Mouse (Mus musculus): ENCODE measurements around the gene Dhps. TPM values are rescaled to one million over a fixed set of nuclear protein-coding genes. Genes with fewer than 3 reads are reported as not detected.
"Not testable (repeated sequence)": the region's sequence is repeated elsewhere in the genome, so short reads cannot be mapped to it uniquely, and the experiment has no call there.

The Dhps gene
- polyA plus RNA-seq, 1 experiment from 2014 or later: 69.4 TPM

DNA sequence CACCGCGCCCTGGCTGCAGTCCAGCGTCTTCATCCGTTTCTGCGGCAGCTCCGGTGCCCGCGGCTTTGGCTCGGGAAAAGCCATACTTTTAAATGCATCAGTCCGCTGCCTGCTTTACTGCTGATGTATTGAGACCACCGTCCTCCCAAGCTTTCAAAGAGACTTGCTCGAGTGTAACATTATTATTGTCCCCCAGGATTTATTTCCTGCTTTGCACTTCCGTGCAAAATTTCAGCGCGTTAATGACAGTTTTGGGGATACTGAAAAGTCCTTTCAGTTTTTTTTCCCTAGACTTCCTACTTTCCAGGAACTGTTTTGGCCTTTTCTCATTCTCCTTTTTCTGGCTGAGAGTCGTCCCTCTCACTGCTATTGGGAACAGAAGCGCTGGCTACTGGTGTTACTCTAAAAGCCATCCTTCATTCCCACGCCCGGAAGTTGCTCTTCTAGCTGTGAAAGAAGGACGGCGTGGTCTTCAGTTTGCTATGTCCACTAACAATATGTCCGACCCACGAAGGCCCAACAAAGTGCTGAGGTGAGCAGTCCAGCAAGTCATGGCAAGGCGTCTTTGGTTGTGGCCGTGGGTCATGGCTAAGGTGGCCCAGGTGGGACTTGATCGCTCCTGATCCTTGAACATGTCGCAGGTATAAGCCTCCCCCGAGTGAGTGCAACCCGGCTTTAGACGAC lies 9.1 kb downstream of the Dhps start, which contains the start of gene Wdr83os:
Gene Wdr83os (plus strand): TSS at position 209 of the 684 bp plus-strand sequence.
- Histone ChIP-seq H3K4me1 (ENCODE audit: control insufficient read depth, insufficient read depth, low read length) (peaks cover 12% of the 10 kb centered on the region; the same call in 1 of the 2 replicates), H3K27ac (replicated peaks; ENCODE audit: low read depth, low read length) (no peak within 1 kb of the TSS; the same call in 1 of the 2 replicates), H3K9me3 (ENCODE audit: control insufficient read depth, low read length) (no peaks in the 10 kb centered on the region), H3K9ac (ENCODE audit: low read length) (peak within 1 kb of the TSS; percentile 83), H3K36me3 (ENCODE audit: control insufficient read depth, insufficient read depth, low read length) (peaks cover 4% of the 10 kb centered on the region), H3K4me3 (ENCODE audit: low read depth, low read length) (peak within 1 kb of the TSS; percentile 82), H3K4me2 (ENCODE audit: low read depth, severe bottlenecking) (peak within 1 kb of the TSS; percentile 75), H3K27me3 (ENCODE audit: control insufficient read depth, insufficient read depth, low read length) (no peaks in the 10 kb centered on the region)
- ATAC-seq (ENCODE audit: insufficient number of reproducible peaks, low FRiP score, low TSS enrichment, low read depth): peak; percentile 2; the same call in 1 of the 2 replicates
- WGBS: under 1% methylated on average over 30 of the region's 30 CpGs
- peak; percentile 75 for DNase-seq (ENCODE audit: low spot score)

- Histone ChIP-seq H3K4me2 (ENCODE audit: low read depth, severe bottlenecking) (peak within 1 kb of the TSS; percentile 75), H3K27ac (replicated peaks; ENCODE audit: low read depth, low read length) (no peak within 1 kb of the TSS; the same call in 1 of the 2 replicates), H3K27me3 (ENCODE audit: control insufficient read depth, insufficient read depth, low read length) (no peaks in the 10 kb centered on the region), H3K4me3 (ENCODE audit: low read depth, low read length) (peak within 1 kb of the TSS; percentile 82), H3K36me3 (ENCODE audit: control insufficient read depth, insufficient read depth, low read length) (peaks cover 3% of the 10 kb centered on the region), H3K9me3 (ENCODE audit: control insufficient read depth, low read length) (no peaks in the 10 kb centered on the region), H3K9ac (ENCODE audit: low read length) (peak within 1 kb of the TSS; percentile 83), H3K4me1 (ENCODE audit: control insufficient read depth, insufficient read depth, low read length) (peaks cover 12% of the 10 kb centered on the region; the same call in 1 of the 2 replicates)
- under 1% methylated on average over 9 of the region's 9 CpGs for WGBS
- ATAC-seq (ENCODE audit: insufficient number of reproducible peaks, low FRiP score, low TSS enrichment, low read depth): peak; percentile 76
- DNase-seq (ENCODE audit: low spot score): peak; percentile 70
Measured at GRCm38 (mm10) chr8:85081216-85081555, 9.6 kb downstream of the Dhps start, which contains the start of gene Wdr83. Wdr83 (minus strand) TSS chr8:85081306.

GRCm38 (mm10) chr8:85082169-85082568 lies 10.6 kb downstream of the Dhps start:
- H3K27me3 ChIP-seq (ENCODE audit: control insufficient read depth, insufficient read depth, low read length); H3K36me3 ChIP-seq (ENCODE audit: control insufficient read depth, insufficient read depth, low read length); H3K9me3 ChIP-seq (ENCODE audit: control insufficient read depth, low read length); H3K4me3 ChIP-seq (ENCODE audit: low read depth, low read length); DNase-seq (ENCODE audit: low spot score); H3K27ac ChIP-seq (replicated peaks; ENCODE audit: low read depth, low read length); H3K4me2 ChIP-seq (ENCODE audit: low read depth, severe bottlenecking); H3K9ac ChIP-seq (ENCODE audit: low read length); ATAC-seq (ENCODE audit: insufficient number of reproducible peaks, low FRiP score, low TSS enrichment, low read depth): not testable (repeated sequence)
- WGBS: 92% methylated on average over 4 of the region's 4 CpGs
- H3K4me1 ChIP-seq (ENCODE audit: control insufficient read depth, insufficient read depth, low read length): peaks cover 12% of the 10 kb centered on the region; the same call in 1 of the 2 replicates

DNA sequence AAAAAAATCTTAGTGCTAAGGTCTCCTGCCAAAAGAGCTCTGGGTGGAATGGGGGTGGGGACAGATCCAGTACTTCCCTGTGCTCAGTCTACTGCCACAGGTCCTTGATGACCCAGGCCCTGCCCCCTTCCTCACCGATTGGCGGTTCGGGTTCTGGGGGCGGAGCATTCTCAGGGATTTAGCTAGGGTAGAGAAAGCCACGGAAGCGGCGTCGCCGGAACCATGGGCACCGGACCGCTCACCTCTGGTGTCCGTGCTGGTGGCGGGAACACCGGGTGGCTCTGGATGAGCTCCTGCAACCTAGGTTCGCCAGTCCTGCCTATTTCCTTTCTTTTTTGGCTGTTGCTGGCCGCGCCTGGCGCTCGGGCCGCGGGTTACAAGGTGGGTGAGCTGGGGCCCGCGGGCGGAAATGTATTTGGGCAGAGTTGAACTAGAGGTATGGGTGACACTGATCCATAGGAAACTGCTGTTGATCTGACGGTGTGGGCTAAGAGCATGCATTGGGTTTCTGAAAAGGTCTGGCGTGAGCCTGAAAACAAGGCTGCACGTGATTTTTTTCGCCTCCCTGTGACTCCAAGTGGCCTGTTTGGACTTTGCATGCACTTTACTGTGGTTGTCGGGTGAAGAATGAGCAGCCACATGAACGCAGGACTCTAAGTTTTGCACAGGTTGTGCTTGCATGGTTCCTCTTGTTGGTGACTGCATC lies 11.7 kb downstream of the Dhps start, which contains the start of gene Man2b1:
Gene Man2b1 (plus strand): TSS at position 163 of the 706 bp plus-strand sequence.
- Histone ChIP-seq H3K4me1 (ENCODE audit: control insufficient read depth, insufficient read depth, low read length) (peaks cover 12% of the 10 kb centered on the region; the same call in 1 of the 2 replicates), H3K9me3 (ENCODE audit: control insufficient read depth, low read length) (no peaks in the 10 kb centered on the region), H3K4me2 (ENCODE audit: low read depth, severe bottlenecking) (peak within 1 kb of the TSS; percentile 66), H3K4me3 (ENCODE audit: low read depth, low read length) (peak within 1 kb of the TSS; percentile 55), H3K27ac (replicated peaks; ENCODE audit: low read depth, low read length) (no peak within 1 kb of the TSS), H3K9ac (ENCODE audit: low read length) (peak within 1 kb of the TSS; percentile 72), H3K36me3 (ENCODE audit: control insufficient read depth, insufficient read depth, low read length) (peaks cover 3% of the 10 kb centered on the region), H3K27me3 (ENCODE audit: control insufficient read depth, insufficient read depth, low read length) (no peaks in the 10 kb centered on the region)
- DNase-seq (ENCODE audit: low spot score) (peak; percentile 83), ATAC-seq (ENCODE audit: insufficient number of reproducible peaks, low FRiP score, low TSS enrichment, low read depth) (peak; percentile 84)
- under 1% methylated on average over 30 of the region's 30 CpGs for WGBS

GRCm38 (mm10) chr8:85084633-85085032 lies 13.1 kb downstream of the Dhps start:
- H3K27ac ChIP-seq (replicated peaks; ENCODE audit: low read depth, low read length): no peak overlapping the region
- H3K4me2 ChIP-seq (ENCODE audit: low read depth, severe bottlenecking): no peak overlapping the region
- H3K36me3 ChIP-seq (ENCODE audit: control insufficient read depth, insufficient read depth, low read length): peaks cover 5% of the 10 kb centered on the region
- H3K4me1 ChIP-seq (ENCODE audit: control insufficient read depth, insufficient read depth, low read length): peaks cover 12% of the 10 kb centered on the region; the same call in 1 of the 2 replicates
- 84% methylated on average over 8 of the region's 8 CpGs for WGBS
- ATAC-seq (ENCODE audit: insufficient number of reproducible peaks, low FRiP score, low TSS enrichment, low read depth): no peak
- no peak overlapping the region for H3K4me3 ChIP-seq (ENCODE audit: low read depth, low read length)
- H3K9ac ChIP-seq (ENCODE audit: low read length): no peak overlapping the region
- no peak for DNase-seq (ENCODE audit: low spot score)
- H3K9me3 ChIP-seq (ENCODE audit: control insufficient read depth, low read length): no peaks in the 10 kb centered on the region
- H3K27me3 ChIP-seq (ENCODE audit: control insufficient read depth, insufficient read depth, low read length): no peaks in the 10 kb centered on the region

DNA sequence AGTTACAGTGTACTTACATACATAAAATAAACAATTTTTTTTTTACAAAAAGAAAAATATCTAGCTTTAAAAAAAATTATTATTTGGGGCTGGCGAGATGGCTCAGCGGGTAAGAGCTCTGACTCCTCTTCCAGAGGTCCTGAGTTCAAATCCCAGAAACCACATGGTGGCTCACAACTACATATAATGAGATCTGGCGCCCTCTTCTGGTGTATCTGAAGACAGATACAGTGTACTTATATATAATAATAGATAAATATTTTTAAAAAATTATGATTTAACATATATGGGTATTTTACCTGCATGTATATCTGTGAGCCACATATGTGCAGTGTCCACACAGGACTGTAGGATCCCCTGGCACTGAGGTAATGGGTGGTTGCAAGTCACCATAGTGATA lies 14.7 kb downstream of the Dhps start:
- WGBS: 79% methylated on average over 3 of the region's 3 CpGs
- ATAC-seq (ENCODE audit: insufficient number of reproducible peaks, low FRiP score, low TSS enrichment, low read depth) (no peak), DNase-seq (ENCODE audit: low spot score) (no peak)
- no peak overlapping the region for H3K27ac ChIP-seq (replicated peaks; ENCODE audit: low read depth, low read length)
- H3K9me3 ChIP-seq (ENCODE audit: control insufficient read depth, low read length): no peaks in the 10 kb centered on the region
- H3K36me3 ChIP-seq (ENCODE audit: control insufficient read depth, insufficient read depth, low read length): peaks cover 6% of the 10 kb centered on the region
- H3K4me2 ChIP-seq (ENCODE audit: low read depth, severe bottlenecking): no peak overlapping the region
- no peak overlapping the region for H3K4me3 ChIP-seq (ENCODE audit: low read depth, low read length)
- H3K9ac ChIP-seq (ENCODE audit: low read length): no peak overlapping the region
- H3K27me3 ChIP-seq (ENCODE audit: control insufficient read depth, insufficient read depth, low read length): no peaks in the 10 kb centered on the region
- peaks cover 9% of the 10 kb centered on the region; the same call in 1 of the 2 replicates for H3K4me1 ChIP-seq (ENCODE audit: control insufficient read depth, insufficient read depth, low read length)

- H3K27ac ChIP-seq (replicated peaks; ENCODE audit: low read depth, low read length): no peak overlapping the region
- H3K9ac ChIP-seq (ENCODE audit: low read length): no peak overlapping the region
- H3K4me1 ChIP-seq (ENCODE audit: control insufficient read depth, insufficient read depth, low read length): peaks cover 2% of the 10 kb centered on the region; the same call in 1 of the 2 replicates
- DNase-seq (ENCODE audit: low spot score): no peak
- peaks cover 10% of the 10 kb centered on the region for H3K36me3 ChIP-seq (ENCODE audit: control insufficient read depth, insufficient read depth, low read length)
- H3K4me2 ChIP-seq (ENCODE audit: low read depth, severe bottlenecking): no peak overlapping the region
- H3K9me3 ChIP-seq (ENCODE audit: control insufficient read depth, low read length): no peaks in the 10 kb centered on the region
- ATAC-seq (ENCODE audit: insufficient number of reproducible peaks, low FRiP score, low TSS enrichment, low read depth): no peak
- 85% methylated on average over 2 of the region's 2 CpGs for WGBS
- no peak overlapping the region for H3K4me3 ChIP-seq (ENCODE audit: low read depth, low read length)
- H3K27me3 ChIP-seq (ENCODE audit: control insufficient read depth, insufficient read depth, low read length): no peaks in the 10 kb centered on the region
Measured at GRCm38 (mm10) chr8:85088771-85089170, 17.2 kb downstream of the Dhps start.

- H3K9me3 ChIP-seq (ENCODE audit: control insufficient read depth, low read length): no peaks in the 10 kb centered on the region
- no peak overlapping the region for H3K4me2 ChIP-seq (ENCODE audit: low read depth, severe bottlenecking)
- DNase-seq (ENCODE audit: low spot score): no peak
- no peak for ATAC-seq (ENCODE audit: insufficient number of reproducible peaks, low FRiP score, low TSS enrichment, low read depth)
- H3K36me3 ChIP-seq (ENCODE audit: control insufficient read depth, insufficient read depth, low read length): peaks cover 7% of the 10 kb centered on the region
- 91% methylated on average over 11 of the region's 11 CpGs for WGBS
- no peaks in the 10 kb centered on the region for H3K27me3 ChIP-seq (ENCODE audit: control insufficient read depth, insufficient read depth, low read length)
- no peak overlapping the region for H3K27ac ChIP-seq (replicated peaks; ENCODE audit: low read depth, low read length)
- H3K4me3 ChIP-seq (ENCODE audit: low read depth, low read length): no peak overlapping the region
- H3K4me1 ChIP-seq (ENCODE audit: control insufficient read depth, insufficient read depth, low read length): no peaks in the 10 kb centered on the region
- no peak overlapping the region for H3K9ac ChIP-seq (ENCODE audit: low read length)
Measured at GRCm38 (mm10) chr8:85090856-85091255, 19.3 kb downstream of the Dhps start.
